8 mouse cellular contexts compared by ENCODE assay signal in the genomic region with DNA sequence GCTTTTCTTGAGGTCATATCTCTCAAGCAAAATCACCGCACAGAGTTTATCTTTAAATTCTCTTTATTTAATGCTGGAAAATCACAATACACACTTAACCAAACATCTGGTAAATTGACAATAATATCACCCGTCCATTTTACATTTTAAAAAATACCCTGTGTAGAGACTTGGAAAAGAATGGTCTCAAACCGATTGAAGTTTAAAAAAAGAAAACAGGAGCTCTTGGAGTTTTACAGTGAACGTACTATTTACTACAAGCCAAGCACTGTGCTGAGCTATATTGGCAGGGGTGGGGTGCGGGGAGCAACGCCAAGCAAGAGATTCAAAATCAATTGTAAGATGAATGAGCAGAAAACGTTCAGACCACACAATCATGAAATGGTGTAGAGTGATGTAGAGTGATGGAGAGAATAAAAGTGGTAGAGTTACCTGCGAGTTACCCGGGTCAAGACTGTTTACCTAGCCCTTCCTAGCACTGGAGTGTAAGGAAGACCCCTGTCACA. TPM values are rescaled to one million over a fixed set of nuclear protein-coding genes. Genes with fewer than 3 reads are reported as not detected.
DNase-seq lines count a peak whose midpoint lies in the region; ATAC-seq and TF ChIP-seq lines count a peak whose summit lies in the region.

Ctbs (plus strand) TSS at position 51 of the 506 bp plus-strand sequence.

- peak within 1 kb of the TSS; percentile 80 for H3K9ac ChIP-seq in hindbrain, embryonic 16.5 days (ENCODE audit: low read depth, low read length)
- peak within 1 kb of the TSS; percentile 32 for H3K9ac ChIP-seq in midbrain, embryonic 15.5 days

- H3K4me1 ChIP-seq in kidney, adult 2 months (ENCODE audit: control insufficient read depth, insufficient read depth, low read length) = peaks cover 14% of the 10 kb centered on the region; the same call in 1 of the 2 replicates
- H3K4me1 ChIP-seq in hindbrain, embryonic 16.5 days (ENCODE audit: control insufficient read depth, insufficient read depth, low read depth, low read length) = peaks cover 2% of the 10 kb centered on the region; the same call in 1 of the 2 replicates
- peaks cover 10% of the 10 kb centered on the region; the same call in 1 of the 2 replicates for H3K4me1 ChIP-seq in midbrain, embryonic 15.5 days

- no peak for TF ChIP-seq POLR2A in kidney, adult 2 months (IDR thresholded peaks at IDR 0.05; ENCODE audit: low read depth, low read length)

- ATAC-seq in hindbrain, embryonic 16.5 days = peak; percentile 55; the same call in 1 of the 2 replicates
- no peak for ATAC-seq in midbrain, embryonic 15.5 days (replicated peaks)

- peak within 1 kb of the TSS; percentile 79 for H3K4me2 ChIP-seq in hindbrain, embryonic 16.5 days (ENCODE audit: low read length)
- H3K4me2 ChIP-seq in midbrain, embryonic 15.5 days = peak within 1 kb of the TSS; percentile 65

- peak within 1 kb of the TSS; percentile 99 for H3K4me3 ChIP-seq in kidney, adult 2 months (ENCODE audit: insufficient read depth, low read depth, low read length)
- H3K4me3 ChIP-seq in hindbrain, embryonic 16.5 days (ENCODE audit: low read length) = peak within 1 kb of the TSS; percentile 65
- peak within 1 kb of the TSS; percentile 47 for H3K4me3 ChIP-seq in midbrain, embryonic 15.5 days

- no peaks in the 10 kb centered on the region for H3K27me3 ChIP-seq in kidney, adult 2 months (replicated peaks; ENCODE audit: control insufficient read depth, insufficient read depth, low read length)
- no peaks in the 10 kb centered on the region for H3K27me3 ChIP-seq in hindbrain, embryonic 16.5 days (replicated peaks; ENCODE audit: control insufficient read depth, insufficient read depth, low read length)
- H3K27me3 ChIP-seq in midbrain, embryonic 15.5 days (replicated peaks) = no peaks in the 10 kb centered on the region

- no peak for TF ChIP-seq CTCF in kidney, adult 2 months (conservative IDR thresholded peaks at IDR 0.05; ENCODE audit: insufficient read depth, insufficient read length, low read depth, low read length)

- H3K36me3 ChIP-seq in kidney, adult 2 months (ENCODE audit: control insufficient read depth, insufficient read depth, low read length) = no peaks in the 10 kb centered on the region; the same call in 1 of the 2 replicates
- H3K36me3 ChIP-seq in hindbrain, embryonic 16.5 days (ENCODE audit: control insufficient read depth, insufficient read depth, low read length) = peaks cover 2% of the 10 kb centered on the region; the same call in 1 of the 2 replicates
- no peaks in the 10 kb centered on the region for H3K36me3 ChIP-seq in midbrain, embryonic 15.5 days (replicated peaks)

- no peak for DNase-seq in kidney, adult 2 months
- DNase-seq in kidney, postnatal 4 days = no peak
- DNase-seq in c-Kit-positive CD71-positive TER-119-positive erythroid progenitor cells, embryonic 14.5 days (ENCODE audit: low spot score) = peak; percentile 16
- DNase-seq in thymus, postnatal 14 days = no peak
- no peak for DNase-seq in cerebellum, postnatal 36 days
- DNase-seq in Muller cell, postnatal 12 days (ENCODE audit: inconsistent ontology term) = no peak

- peak within 1 kb of the TSS; percentile 99 for H3K27ac ChIP-seq in kidney, adult 2 months (ENCODE audit: insufficient read depth, low read depth, low read length)
- peak within 1 kb of the TSS; percentile 84 for H3K27ac ChIP-seq in hindbrain, embryonic 16.5 days (ENCODE audit: low read depth, low read length)
- peak within 1 kb of the TSS; percentile 59 for H3K27ac ChIP-seq in midbrain, embryonic 15.5 days

- no peaks in the 10 kb centered on the region for H3K9me3 ChIP-seq in hindbrain, embryonic 16.5 days (ENCODE audit: control insufficient read depth, low read length)
- no peaks in the 10 kb centered on the region for H3K9me3 ChIP-seq in midbrain, embryonic 15.5 days

- 32% methylated on average over 9 of the region's 9 CpGs for WGBS in kidney, adult 2 months
- 45% methylated on average over 9 of the region's 9 CpGs for WGBS in hindbrain, embryonic 16.5 days
- WGBS in midbrain, embryonic 15.5 days = 56% methylated on average over 9 of the region's 9 CpGs

RNA-seq across cellular contexts. Expression of gene Ctbs, which starts in this region (rescaled TPM):
- 10.5 and 10.7 TPM in 2 replicates for polyA plus RNA-seq in kidney, adult 2 months (2012; rRNA removed)
- polyA plus RNA-seq in hindbrain, embryonic 16.5 days (2015; fragmentation: Nextera tagmentation; extraction: Ambion mirVana) = 5.0 and 5.7 TPM in 2 replicates
- 3.9 TPM in 2 replicates for polyA plus RNA-seq in midbrain, embryonic 15.5 days (2015; fragmentation: Nextera tagmentation; extraction: Ambion mirVana)

Comparison
In these comparisons a context has a peak if more than half of its experiments do, and no peak if none do; other contexts are left out.
1. H3K4me3 ChIP-seq: peak in every context shown above with its lines; median percentile 99 in kidney, adult 2 months; 65 in hindbrain, embryonic 16.5 days; 47 in midbrain, embryonic 15.5 days.